Mouse (Mus musculus) right cerebral cortex, adult 18-20 months (tissue): ENCODE results near the gene Kyat1.
"Not testable (repeated sequence)": the region's sequence is repeated elsewhere in the genome, so short reads cannot be mapped to it uniquely, and the experiment has no call there.

Experiments
- DNase-seq: peaks from one replicate; pipeline ENCODE4 v3.0.0; 2022; ENCODE audit warnings: mixed read lengths

The Kyat1 gene

GRCm38 (mm10) chr2:30212951-30213350 is 7.3 kb upstream of the Kyat1 start:
- no peak for DNase-seq

DNA sequence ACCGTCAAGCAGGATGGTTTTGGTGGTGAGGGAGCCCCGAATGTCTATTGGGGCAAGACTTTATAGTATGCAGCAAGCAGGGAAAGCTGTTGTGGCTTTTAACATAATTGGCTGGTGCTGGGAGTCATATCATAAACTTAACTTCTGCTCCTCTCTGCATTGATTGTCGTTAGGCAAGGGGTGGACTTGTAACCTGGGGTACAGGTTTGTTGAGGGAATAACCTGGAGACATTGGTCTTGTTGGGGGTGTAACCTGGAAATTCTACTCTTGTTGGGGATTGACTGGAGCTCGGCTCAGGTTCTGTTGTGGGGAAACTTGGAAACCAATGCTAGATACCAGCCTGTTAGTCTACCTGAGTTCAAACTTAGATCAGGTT is 6.5 kb upstream of the Kyat1 start:
- no peak for DNase-seq

DNA sequence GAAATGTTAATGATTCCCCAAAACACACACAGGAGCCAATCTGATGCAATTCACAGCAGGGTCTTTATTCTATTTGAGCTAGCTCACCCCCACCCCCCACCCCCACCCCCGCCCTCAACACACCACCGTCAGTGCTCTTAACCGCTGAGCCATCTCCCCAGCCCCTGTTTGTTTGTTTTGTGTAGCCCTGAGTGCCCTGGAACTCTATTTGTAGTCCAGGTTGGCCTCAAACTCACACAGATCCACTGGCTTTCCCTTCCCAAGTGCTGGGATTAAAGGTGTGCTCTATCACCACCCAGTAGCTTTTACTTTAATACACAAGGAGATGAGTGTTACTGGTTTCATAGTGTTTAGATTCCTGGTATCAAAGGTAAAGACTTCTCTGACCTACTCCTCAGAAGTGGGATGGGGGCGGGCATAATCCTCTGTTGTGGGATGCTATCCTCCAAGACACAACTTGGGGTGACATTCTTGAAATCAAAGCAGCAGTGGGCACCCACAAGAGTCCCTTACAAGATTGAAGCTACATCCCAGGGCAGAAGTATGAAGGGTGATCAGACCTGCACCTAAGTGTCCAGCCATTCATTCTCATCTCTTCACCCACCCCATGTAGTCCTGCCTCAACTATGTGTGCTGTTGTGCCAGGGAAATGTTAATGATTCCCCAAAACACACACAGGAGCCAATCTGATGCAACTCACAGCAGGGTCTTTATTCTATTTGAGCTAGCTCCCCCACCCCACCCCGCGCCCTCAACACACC is 5.9 kb upstream of the Kyat1 start:
- no peak for DNase-seq

GRCm38 (mm10) chr2:30207886-30208285 is 2.2 kb upstream of the Kyat1 start:
- DNase-seq, result no peak

GRCm38 (mm10) chr2:30207401-30207800 is 1.8 kb upstream of the Kyat1 start:
- no peak for DNase-seq

DNA sequence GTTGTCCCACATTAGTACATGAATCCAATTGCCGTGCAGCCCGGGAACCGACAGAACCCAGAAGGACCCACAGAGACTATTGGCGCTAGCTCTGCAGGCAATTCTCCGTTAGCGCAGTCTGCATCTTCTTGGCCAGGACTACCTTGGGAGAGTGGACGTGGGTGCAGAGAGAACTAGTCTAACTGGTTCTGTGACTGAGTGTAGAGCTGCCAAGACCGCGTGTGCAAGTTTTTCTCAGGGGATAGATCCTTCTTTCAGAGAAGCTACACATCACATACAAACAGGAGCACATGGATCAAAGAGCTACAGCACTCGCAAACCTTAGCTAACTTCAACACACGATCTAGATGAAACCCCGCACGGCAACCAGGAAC is 405 bp downstream of the Kyat1 start:
- DNase-seq, result peak; percentile 39

- no peak for DNase-seq
Observed at GRCm38 (mm10) chr2:30203439-30203838, 2.2 kb downstream of the Kyat1 start.

GRCm38 (mm10) chr2:30200388-30200925 is 5.2 kb downstream of the Kyat1 start:
- DNase-seq, result no peak

DNA sequence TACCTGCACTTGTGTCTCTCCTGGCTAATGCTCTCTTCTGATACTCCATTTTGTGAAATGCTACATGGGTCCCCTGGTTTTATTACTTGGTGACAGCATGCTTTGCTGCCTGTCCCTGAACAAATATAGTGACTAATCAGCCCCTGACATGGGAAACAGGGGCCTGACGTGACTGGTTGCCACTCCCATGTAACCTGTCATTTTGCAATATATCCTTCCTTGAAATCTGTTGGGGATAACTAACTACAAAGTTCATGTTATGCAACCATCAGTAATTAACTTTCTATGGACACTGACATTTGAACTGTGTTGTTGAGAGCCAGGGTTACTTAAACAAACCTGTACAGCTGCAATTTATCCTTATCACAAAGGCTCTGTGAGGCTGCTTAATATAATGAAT is 5.7 kb downstream of the Kyat1 start:
- no peak for DNase-seq

DNA sequence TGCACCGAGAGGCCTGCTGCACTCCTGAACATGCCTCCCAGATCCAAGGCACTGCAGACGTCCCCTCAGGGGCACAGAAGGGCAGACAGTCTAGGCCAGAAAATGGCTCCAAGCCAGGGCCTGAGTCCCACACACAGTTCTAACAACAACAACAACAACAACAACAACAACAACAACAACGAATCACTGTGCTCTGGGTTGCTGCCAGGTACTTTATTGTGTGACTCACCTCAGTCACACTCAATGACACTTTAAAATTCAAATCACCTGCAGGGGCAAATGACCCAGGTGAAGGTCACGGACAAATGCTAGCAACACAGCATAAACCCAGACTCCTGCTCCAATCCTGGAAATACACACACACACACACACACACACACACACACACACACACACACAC is 7.6 kb downstream of the Kyat1 start:
- DNase-seq, result no peak

DNA sequence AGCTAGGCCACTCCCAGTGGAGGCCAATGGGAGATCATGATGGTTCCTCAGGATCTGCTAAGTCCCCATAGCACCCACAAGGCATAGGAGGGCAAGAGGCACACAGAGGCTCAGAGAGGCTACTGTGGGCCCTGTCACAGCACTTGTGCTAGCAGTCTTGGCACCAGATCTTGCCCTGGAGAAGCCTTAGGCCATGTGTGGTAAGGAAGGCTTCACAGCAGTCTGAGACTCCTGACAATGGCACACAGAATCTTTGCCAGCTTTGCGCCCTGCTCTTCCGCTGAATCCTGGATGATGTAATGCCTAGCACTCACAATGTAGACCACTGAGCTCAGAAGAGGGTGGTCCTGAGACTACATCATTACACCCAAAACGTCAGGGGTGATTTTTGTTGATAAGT is 11.0 kb downstream of the Kyat1 start:
- no peak for DNase-seq

DNA sequence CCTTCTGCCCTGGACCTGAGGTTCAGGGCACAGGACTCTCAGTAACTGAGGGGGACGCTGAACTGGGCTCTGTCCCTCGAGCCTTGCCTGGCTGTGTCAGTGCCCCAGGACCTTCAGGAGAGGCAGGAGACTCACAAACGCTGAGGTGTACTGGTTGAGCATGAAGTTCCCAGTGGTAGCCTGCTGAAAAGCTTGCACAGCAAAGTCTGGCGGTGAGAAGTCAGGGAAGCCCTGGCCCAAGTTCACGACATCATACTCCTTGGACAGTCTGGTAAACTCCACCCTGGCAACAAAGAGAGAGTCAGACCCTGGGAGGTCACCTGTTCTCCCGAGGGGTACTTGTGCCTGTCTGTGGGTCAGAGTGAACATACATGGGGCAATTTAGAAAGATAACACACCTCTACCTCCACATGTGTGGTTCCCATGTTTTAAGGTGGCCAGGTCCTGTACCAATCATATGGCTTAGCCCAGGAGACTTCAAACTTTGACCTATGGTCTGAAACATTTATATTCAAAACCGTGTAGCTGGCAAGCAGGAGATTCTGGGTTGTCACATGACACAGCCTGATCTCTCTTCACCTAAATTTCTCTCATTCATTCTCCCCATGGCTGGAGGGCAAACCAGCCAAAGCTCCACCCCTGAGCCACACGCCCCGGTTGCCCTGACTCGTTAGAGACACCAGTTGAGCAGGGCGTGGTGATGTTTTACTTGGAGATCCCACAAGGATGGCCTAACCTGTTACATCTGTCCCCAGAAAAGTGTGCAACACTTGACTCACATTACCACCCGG is 13.7 kb downstream of the Kyat1 start:
- DNase-seq, result no peak

DNA sequence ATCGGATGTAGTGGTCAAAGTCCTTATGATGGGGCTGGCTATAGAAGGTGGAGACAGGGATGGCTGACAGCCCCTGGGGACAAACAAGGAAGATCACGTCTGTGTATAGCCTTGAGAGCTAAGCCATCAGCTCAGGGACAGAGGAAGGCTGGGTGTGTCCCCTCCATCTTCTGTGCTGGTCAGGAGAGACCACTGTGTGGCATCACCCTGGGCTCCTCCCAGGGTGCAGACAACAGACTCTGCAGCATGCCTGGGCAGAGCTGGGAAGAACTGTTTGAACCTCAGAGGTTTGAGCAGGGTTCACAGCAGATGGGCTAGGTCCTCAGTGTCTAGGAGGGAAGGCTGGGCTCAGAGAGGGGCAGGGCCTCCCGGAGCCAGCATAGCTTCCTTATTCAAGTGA is 20.0 kb downstream of the Kyat1 start:
- no peak for DNase-seq

DNA sequence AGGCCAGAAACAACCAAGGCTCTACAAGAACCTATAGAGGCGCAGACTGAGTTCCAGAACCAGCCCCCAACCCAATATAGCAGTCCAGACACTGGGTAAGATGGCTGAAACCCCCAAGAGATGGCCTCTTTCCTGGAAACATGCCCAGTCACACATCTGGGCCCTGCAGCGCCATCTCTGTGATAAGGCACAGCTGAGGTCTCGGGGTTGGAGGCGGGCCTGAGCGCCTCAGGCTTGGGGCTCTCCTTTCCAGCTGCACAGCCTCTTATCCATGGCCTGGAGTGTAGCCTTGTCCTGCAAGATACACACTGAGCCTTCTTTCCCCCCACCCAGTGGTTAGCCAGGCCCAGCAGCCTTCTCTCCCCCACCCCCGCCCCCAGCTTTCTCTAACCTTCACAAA is 20.4 kb downstream of the Kyat1 start:
- DNase-seq, result no peak

GRCm38 (mm10) chr2:30183721-30184120 is 21.9 kb downstream of the Kyat1 start:
- no peak for DNase-seq

DNA sequence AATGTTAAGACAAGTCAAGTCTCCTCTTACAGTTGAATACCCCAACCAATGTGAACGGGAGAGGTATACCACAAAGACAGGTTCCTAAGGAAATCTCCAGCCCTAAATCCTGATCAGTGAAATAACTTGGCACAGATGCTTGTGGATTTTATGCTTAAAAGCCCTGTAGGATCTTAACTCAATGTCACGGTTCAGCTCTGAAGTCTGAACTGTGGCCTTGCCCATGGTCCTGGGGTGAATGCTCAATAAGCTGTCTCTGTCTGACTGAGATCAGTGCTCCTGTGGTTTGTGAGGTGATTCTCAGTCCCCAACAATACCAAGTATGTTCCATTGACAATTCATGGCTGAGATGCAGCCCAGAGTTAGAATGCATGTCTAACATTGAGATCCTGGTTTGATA is 23.2 kb downstream of the Kyat1 start:
- no peak for DNase-seq

- DNase-seq, result not testable (repeated sequence)
Observed at GRCm38 (mm10) chr2:30178711-30179110, 26.9 kb downstream of the Kyat1 start.

DNA sequence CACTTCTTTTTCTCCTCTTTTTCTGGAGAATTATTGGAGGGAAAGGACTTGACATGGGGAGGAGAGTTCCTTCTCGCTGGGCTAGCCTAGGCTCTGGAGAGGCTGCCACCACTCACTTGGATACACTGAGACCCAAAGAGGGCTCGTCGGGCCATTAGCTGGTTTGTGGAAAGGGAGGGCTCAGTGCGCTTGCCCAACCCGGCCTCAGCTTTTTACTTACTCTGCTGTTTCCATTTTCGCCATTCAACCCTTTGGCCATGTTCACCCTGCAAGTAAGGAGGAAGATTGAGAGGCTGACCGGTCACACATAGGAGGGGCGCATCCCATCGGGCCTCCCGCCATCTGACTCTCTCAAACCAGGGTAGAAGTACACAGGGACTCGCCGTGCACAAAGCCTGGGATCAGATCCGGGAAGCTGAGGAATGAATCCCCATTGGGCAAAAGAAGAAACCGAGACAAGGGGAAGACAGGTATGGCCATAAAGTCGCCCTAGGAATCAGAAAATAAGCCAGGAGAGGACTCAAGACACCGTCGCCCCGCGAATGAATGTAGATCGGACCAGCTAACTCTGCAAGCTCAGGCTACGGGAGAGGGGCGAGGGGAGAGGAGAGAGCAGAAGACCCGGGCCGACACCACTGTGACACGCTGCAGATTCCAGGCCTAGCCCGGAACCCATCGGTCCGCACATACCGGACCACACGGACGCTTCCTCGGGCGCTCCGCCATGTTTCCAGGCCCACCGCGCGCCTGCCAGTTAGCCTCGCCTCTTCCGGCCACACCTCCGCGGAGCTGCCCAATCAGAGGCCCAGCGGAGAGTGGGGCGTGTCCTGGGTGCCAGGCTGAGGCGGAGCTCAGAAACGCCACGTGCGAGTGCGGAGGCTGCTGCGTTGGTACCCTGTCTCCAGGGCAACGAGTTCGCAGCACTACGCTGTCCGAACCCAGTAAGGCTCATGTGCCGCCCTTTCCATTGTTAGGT is 27.7 kb downstream of the Kyat1 start, which contains the start of gene Spout1:
TSS of gene Spout1 (minus strand) at position 760 of the 976 bp plus-strand sequence.
- DNase-seq, result peak; percentile 98

DNA sequence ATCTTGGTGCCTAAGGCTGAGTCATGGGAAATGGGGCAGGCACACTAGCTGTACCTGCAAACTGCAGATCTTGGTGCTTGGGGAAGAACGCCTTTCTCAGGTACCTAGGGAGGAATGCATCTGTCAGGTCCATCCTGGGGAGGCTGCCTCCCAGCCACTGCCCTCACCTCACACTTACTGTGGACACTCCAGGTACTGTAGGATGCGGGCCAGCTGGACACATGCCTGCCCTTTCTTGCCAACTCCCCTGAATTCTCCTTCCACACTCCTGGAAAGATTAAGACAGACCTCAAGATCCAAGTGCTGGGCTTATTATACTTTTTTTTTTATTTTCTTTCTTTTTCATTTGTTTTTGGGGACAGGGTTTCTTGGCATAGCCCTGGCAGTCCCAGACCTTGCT is 29.1 kb downstream of the Kyat1 start:
- DNase-seq, result no peak

DNA sequence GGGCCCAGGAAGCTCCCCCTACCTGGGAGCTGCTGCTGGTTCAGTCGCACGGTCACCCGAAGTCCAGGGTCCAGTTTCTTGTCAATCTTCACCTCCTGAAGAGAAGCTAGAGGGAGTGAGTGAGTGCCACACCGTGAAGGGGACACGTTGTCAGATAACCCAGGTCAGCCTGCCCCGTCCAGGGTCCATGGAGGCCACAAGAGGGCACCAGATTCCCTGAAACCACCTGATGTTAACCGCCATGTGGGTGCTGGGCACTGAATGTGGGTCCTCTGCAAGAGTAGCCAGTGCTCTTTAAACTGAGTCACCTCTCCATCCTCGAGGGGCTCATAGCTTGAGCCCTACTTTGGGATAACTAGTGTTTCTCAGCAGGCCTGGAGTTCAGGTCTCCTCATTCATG is 29.8 kb downstream of the Kyat1 start:
- no peak for DNase-seq

DNA sequence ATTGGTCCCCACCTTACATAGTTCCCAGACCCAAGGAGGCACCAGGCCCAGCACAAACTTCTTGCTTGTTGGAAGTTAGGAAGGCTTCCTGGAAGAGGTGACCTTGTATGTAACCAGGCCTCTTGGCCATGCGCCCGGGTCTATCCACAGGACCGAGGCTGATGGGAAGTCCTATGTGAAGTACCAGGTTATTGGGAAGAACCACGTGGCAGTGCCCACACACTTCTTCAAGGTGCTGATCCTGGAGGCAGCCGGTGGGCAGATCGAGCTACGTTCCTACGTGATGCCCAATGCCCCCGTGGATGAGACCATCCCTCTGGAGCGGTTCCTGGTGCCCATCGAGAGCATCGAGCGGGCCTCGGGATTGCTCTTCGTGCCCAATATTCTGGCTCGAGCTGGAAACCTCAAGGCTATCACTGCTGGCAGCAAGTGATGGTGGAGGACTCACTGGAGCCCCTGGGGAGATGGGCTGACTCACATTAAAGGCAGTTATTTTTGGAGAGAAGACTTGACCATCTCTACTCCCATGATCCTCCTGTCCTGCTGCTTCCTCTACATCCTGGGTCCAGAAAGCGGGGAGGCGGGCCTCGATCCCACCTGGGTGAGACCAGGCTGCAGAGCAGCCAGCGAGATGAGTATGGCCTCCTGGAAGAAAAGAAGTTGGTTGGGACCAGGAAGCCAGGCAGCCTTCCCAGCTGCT is 32.0 kb downstream of the Kyat1 start:
- no peak for DNase-seq

- no peak for DNase-seq
Observed at GRCm38 (mm10) chr2:30171997-30172382, 33.7 kb downstream of the Kyat1 start.
